Mouse (Mus musculus): ENCODE measurements around the gene Alcam. TPM values are rescaled to one million over a fixed set of nuclear protein-coding genes. Genes with fewer than 3 reads are reported as not detected.

Gene Alcam
- polyA plus RNA-seq, 1 experiment: 1.9 TPM

GRCm38 (mm10) chr16:52333631-52334030 is 120.2 kb downstream of the Alcam start:
- TF ChIP-seq POLR2A (IDR thresholded peaks at IDR 0.05; ENCODE audit: control insufficient read depth, low read depth, low read length) (no peak), CTCF (IDR thresholded peaks at IDR 0.05; ENCODE audit: control insufficient read depth, insufficient read depth, insufficient replicate concordance, low read depth, low read length) (no peak)
- Histone ChIP-seq H3K27me3 (ENCODE audit: control insufficient read depth, insufficient read depth, low read length) (no peaks in the 10 kb centered on the region), H3K27ac (ENCODE audit: control insufficient read depth, insufficient read depth, low read depth, low read length) (no peak overlapping the region)

DNA sequence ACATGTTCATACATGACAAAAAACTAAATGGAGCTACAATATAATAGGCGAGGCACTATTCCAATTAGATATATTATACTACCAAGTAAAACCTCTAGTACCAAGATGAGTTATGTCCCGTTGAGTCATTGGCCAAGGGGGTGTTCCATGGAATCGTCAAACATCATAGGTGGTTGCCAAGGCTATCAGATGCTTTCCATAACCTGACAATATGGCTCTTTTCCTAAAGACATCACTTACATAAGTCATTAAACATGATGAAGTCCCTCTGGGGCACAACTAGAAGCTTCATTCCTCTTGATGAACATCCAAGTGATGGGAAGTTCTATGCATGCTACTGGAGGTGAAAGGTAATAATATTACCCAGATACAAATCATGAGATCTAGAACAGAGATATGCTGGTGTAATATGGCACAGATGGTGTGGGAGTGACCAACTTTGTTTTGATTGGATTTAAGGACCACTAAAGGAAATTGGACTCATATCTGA is 122.5 kb downstream of the Alcam start:
- Histone ChIP-seq H3K4me3 (ENCODE audit: control insufficient read depth, low read depth, low read length) (no peak overlapping the region), H3K4me1 (ENCODE audit: control insufficient read depth, insufficient read depth, low read length) (no peaks in the 10 kb centered on the region), H3K27me3 (ENCODE audit: control insufficient read depth, insufficient read depth, low read length) (no peaks in the 10 kb centered on the region), H3K27ac (ENCODE audit: control insufficient read depth, insufficient read depth, low read depth, low read length) (no peak overlapping the region), H3K36me3 (ENCODE audit: control insufficient read depth, insufficient read depth, low read length) (no peaks in the 10 kb centered on the region)
- no peak for TF ChIP-seq CTCF (IDR thresholded peaks at IDR 0.05; ENCODE audit: control insufficient read depth, insufficient read depth, insufficient replicate concordance, low read depth, low read length)
- TF ChIP-seq POLR2A (IDR thresholded peaks at IDR 0.05; ENCODE audit: control insufficient read depth, low read depth, low read length): no peak

More at GRCm38 (mm10) chr16:52333631-52334030, 120.2 kb downstream of the Alcam start:
- H3K36me3 ChIP-seq (ENCODE audit: control insufficient read depth, insufficient read depth, low read length): no peaks in the 10 kb centered on the region
- H3K4me3 ChIP-seq (ENCODE audit: control insufficient read depth, low read depth, low read length): no peak overlapping the region
- no peaks in the 10 kb centered on the region for H3K4me1 ChIP-seq (ENCODE audit: control insufficient read depth, insufficient read depth, low read length)

DNA sequence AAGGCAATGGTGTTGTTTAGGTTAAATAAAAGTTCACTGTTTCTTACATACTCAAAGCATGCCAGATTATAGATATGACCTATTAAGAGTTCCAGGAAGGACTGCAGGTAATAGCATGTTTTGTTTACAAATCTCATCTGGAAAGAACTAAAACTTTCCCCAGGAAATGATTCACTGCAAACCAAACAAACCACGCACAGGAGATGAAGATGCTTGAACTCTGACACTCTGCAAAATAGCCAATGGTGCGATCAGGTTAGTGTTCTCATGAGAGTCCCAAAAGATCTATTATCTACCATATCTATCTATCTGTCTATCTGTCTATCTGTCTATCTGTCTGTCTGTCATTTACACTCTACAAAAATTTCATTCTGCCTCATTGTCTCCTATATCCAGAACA is 124.5 kb downstream of the Alcam start:
- H3K4me3 ChIP-seq (ENCODE audit: control insufficient read depth, low read depth, low read length): no peak overlapping the region
- no peak overlapping the region for H3K27ac ChIP-seq (ENCODE audit: control insufficient read depth, insufficient read depth, low read depth, low read length)
- H3K27me3 ChIP-seq (ENCODE audit: control insufficient read depth, insufficient read depth, low read length): no peaks in the 10 kb centered on the region
- H3K36me3 ChIP-seq (ENCODE audit: control insufficient read depth, insufficient read depth, low read length): no peaks in the 10 kb centered on the region
- no peak for TF ChIP-seq CTCF (IDR thresholded peaks at IDR 0.05; ENCODE audit: control insufficient read depth, insufficient read depth, insufficient replicate concordance, low read depth, low read length)
- TF ChIP-seq POLR2A (IDR thresholded peaks at IDR 0.05; ENCODE audit: control insufficient read depth, low read depth, low read length): no peak
- no peaks in the 10 kb centered on the region for H3K4me1 ChIP-seq (ENCODE audit: control insufficient read depth, insufficient read depth, low read length)

- no peak overlapping the region for H3K27ac ChIP-seq (ENCODE audit: control insufficient read depth, insufficient read depth, low read depth, low read length)
- no peak for TF ChIP-seq POLR2A (IDR thresholded peaks at IDR 0.05; ENCODE audit: control insufficient read depth, low read depth, low read length)
- no peak for TF ChIP-seq CTCF (IDR thresholded peaks at IDR 0.05; ENCODE audit: control insufficient read depth, insufficient read depth, insufficient replicate concordance, low read depth, low read length)
- H3K4me1 ChIP-seq (ENCODE audit: control insufficient read depth, insufficient read depth, low read length): no peaks in the 10 kb centered on the region
- H3K4me3 ChIP-seq (ENCODE audit: control insufficient read depth, low read depth, low read length): no peak overlapping the region
- no peaks in the 10 kb centered on the region for H3K36me3 ChIP-seq (ENCODE audit: control insufficient read depth, insufficient read depth, low read length)
- no peaks in the 10 kb centered on the region for H3K27me3 ChIP-seq (ENCODE audit: control insufficient read depth, insufficient read depth, low read length)
Measured at GRCm38 (mm10) chr16:52319229-52319628, 134.6 kb downstream of the Alcam start.

- Histone ChIP-seq H3K4me1 (ENCODE audit: control insufficient read depth, insufficient read depth, low read length) (no peaks in the 10 kb centered on the region), H3K4me3 (ENCODE audit: control insufficient read depth, low read depth, low read length) (no peak overlapping the region), H3K27me3 (ENCODE audit: control insufficient read depth, insufficient read depth, low read length) (no peaks in the 10 kb centered on the region), H3K36me3 (ENCODE audit: control insufficient read depth, insufficient read depth, low read length) (no peaks in the 10 kb centered on the region), H3K27ac (ENCODE audit: control insufficient read depth, insufficient read depth, low read depth, low read length) (no peak overlapping the region)
- TF ChIP-seq CTCF (IDR thresholded peaks at IDR 0.05; ENCODE audit: control insufficient read depth, insufficient read depth, insufficient replicate concordance, low read depth, low read length): peak; percentile 40; the same call in 1 of the 2 replicates
- TF ChIP-seq POLR2A (IDR thresholded peaks at IDR 0.05; ENCODE audit: control insufficient read depth, low read depth, low read length): no peak
Measured at GRCm38 (mm10) chr16:52311073-52311472, 142.8 kb downstream of the Alcam start.

DNA sequence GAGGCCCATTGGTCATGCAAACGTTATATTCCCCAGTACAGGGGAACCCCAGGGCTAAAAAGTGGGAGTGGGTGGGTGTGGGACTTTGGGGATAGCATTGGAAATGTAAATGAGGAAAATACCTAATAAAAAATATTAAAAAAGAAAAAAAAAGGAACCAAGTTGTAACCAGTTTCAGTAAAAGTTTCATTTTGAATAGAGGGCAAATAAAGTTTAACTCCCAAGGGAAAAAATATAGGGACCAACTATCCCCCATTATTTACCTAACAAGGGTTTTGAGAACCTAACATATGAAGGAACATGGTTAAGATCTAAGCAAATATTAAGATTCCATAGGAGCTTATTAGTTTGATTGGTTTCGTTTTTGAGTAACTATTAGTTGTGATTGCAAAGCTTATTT is 146.9 kb downstream of the Alcam start:
- H3K27ac ChIP-seq (ENCODE audit: control insufficient read depth, insufficient read depth, low read depth, low read length): no peak overlapping the region
- no peak overlapping the region for H3K4me3 ChIP-seq (ENCODE audit: control insufficient read depth, low read depth, low read length)
- TF ChIP-seq CTCF (IDR thresholded peaks at IDR 0.05; ENCODE audit: control insufficient read depth, insufficient read depth, insufficient replicate concordance, low read depth, low read length) (no peak), POLR2A (IDR thresholded peaks at IDR 0.05; ENCODE audit: control insufficient read depth, low read depth, low read length) (no peak)
- no peaks in the 10 kb centered on the region for H3K36me3 ChIP-seq (ENCODE audit: control insufficient read depth, insufficient read depth, low read length)
- H3K27me3 ChIP-seq (ENCODE audit: control insufficient read depth, insufficient read depth, low read length): no peaks in the 10 kb centered on the region
- no peaks in the 10 kb centered on the region for H3K4me1 ChIP-seq (ENCODE audit: control insufficient read depth, insufficient read depth, low read length)

DNA sequence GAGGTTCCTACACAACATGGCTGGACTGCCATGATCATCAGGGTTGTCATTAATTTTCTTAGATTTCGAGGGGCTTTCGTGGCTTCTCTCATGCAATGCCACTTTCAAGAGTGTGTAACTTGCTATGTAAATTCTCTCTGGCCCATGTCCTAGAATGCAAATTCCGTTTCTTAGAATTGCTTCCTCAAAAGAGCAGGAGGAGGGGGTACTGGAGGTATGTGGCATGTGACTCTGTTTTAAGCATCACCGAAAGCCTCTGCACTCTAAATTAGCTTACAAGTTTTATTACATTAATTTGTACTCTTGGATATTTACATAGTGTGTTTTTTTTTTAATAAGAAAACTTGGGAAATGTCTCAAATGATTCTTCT is 150.4 kb downstream of the Alcam start:
- H3K27me3 ChIP-seq (ENCODE audit: control insufficient read depth, insufficient read depth, low read length): no peaks in the 10 kb centered on the region

More for the DNA sequence above, 150.4 kb downstream of the Alcam start:
- H3K4me1 ChIP-seq (ENCODE audit: control insufficient read depth, insufficient read depth, low read length): no peaks in the 10 kb centered on the region
- no peaks in the 10 kb centered on the region for H3K36me3 ChIP-seq (ENCODE audit: control insufficient read depth, insufficient read depth, low read length)
- H3K4me3 ChIP-seq (ENCODE audit: control insufficient read depth, low read depth, low read length): no peak overlapping the region
- TF ChIP-seq POLR2A (IDR thresholded peaks at IDR 0.05; ENCODE audit: control insufficient read depth, low read depth, low read length): no peak
- no peak for TF ChIP-seq CTCF (IDR thresholded peaks at IDR 0.05; ENCODE audit: control insufficient read depth, insufficient read depth, insufficient replicate concordance, low read depth, low read length)
- no peak overlapping the region for H3K27ac ChIP-seq (ENCODE audit: control insufficient read depth, insufficient read depth, low read depth, low read length)

Measured in testis, adult 2 months (tissue).